Mouse (Mus musculus): ENCODE results near the gene Neurl1a.

DNA sequence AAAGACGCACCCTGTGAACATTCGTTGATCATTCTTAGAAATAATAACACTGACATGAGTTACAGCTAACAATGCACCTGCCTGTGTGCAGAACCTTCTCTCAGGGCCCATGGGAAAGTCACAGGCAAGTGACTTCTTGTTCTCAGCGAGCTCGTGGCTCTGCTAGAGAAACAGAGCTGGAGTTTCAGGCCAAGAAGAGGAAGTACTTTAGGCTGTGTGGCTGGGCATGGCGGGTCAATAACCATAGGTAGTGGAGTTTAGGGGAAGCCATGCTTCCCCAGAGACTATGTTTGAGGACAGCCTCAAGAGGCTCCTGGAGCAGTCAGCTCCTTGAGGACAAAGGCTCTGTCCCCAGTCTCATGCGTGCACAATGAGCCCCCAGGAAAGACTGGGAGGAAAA is 77.3 kb downstream of the Neurl1a start:
- TF ChIP-seq POLR2A (IDR thresholded peaks at IDR 0.05; ENCODE audit: low read depth, low read length) = no peak
- TF ChIP-seq CTCF (conservative IDR thresholded peaks at IDR 0.05; ENCODE audit: insufficient read depth, insufficient read length, low read depth, low read length) = no peak
